Mouse (Mus musculus) forebrain, embryonic 14.5 days (tissue): Measurements from ENCODE around the gene Vmn2r42. TPM values are rescaled to one million over a fixed set of nuclear protein-coding genes. Genes with fewer than 3 reads are reported as not detected.
"Not testable (repeated sequence)": the region's sequence is repeated elsewhere in the genome, so short reads cannot be mapped to it uniquely, and the experiment has no call there.

Experiments
- ATAC-seq: fragments of 200-750 bp; cut with Nextera tagmentation; 2 replicates; pipeline ENCODE4 v1.8.0; 2017; ENCODE audit warnings: mild to moderate bottlenecking, moderate library complexity
- DNase-seq: peaks from one replicate; pipeline ENCODE4 v3.0.0-alpha.2; 2015; ENCODE audit warnings: low spot score
- H3K27ac ChIP-seq: fragments of 300-500 bp; sonication (generic); 2 replicates; pipeline ENCODE4 v1.5.1; 2014; ENCODE audit warnings: low read depth, mild to moderate bottlenecking, control low read depth, low read length, moderate library complexity
- H3K27me3 ChIP-seq: fragments of 300-500 bp; sonication (generic); replicated peaks from 2 replicates; pipeline ENCODE4 v1.6.1; 2014; ENCODE audit warnings: low read length, control low read depth, mixed read lengths; ENCODE audit not compliant: control insufficient read depth, insufficient read depth
- H3K36me3 ChIP-seq: fragments of 300-500 bp; sonication (generic); 2 replicates; pipeline ENCODE4 v1.6.1; 2014; ENCODE audit warnings: low read length, control low read depth; ENCODE audit not compliant: control insufficient read depth, insufficient read depth
- H3K4me1 ChIP-seq: fragments of 300-500 bp; sonication (generic); 2 replicates; pipeline ENCODE4 v1.6.1; 2014; ENCODE audit warnings: antibody characterized with exemption, low read length, control low read depth; ENCODE audit not compliant: control insufficient read depth, insufficient read depth
- H3K4me2 ChIP-seq: fragments of 300-500 bp; sonication (generic); 2 replicates; pipeline ENCODE4 v1.6.1; 2014; ENCODE audit warnings: mild to moderate bottlenecking, control low read depth, low read length
- H3K4me3 ChIP-seq: fragments of 300-500 bp; sonication (generic); 2 replicates; pipeline ENCODE4 v1.5.1; 2014; ENCODE audit warnings: low read depth, low read length, control low read depth
- H3K9ac ChIP-seq: fragments of 300-500 bp; sonication (generic); 2 replicates; pipeline ENCODE4 v1.6.1; 2014; ENCODE audit warnings: mild to moderate bottlenecking, low read length, control low read depth, moderate library complexity
- H3K9me3 ChIP-seq: fragments of 300-500 bp; sonication (generic); replicated peaks from 2 replicates; pipeline ENCODE4 v1.6.1; 2016; ENCODE audit warnings: low read length, control low read depth, mixed read lengths; ENCODE audit not compliant: control insufficient read depth
- WGBS: fragments of 180-500 bp; shearing (Covaris S2); extraction: QIAGEN DNeasy Blood & Tissue Kit; methylation state at CpG from one replicate; pipeline ENCODE4 v1.1.7; 2014; 5-methylcytosine and 5-hydroxymethylcytosine counted together
- polyA plus RNA-seq: library from polyadenylated mRNA; unstranded; fragments of >200 nt; fragmentation: Nextera tagmentation; extraction: Ambion mirVana; gene quantifications from 2 replicates; pipeline ENCODE4 v1.2.1, GENCODE M21; 2014

The Vmn2r42 gene
- not detected in 2 replicates for polyA plus RNA-seq

DNA sequence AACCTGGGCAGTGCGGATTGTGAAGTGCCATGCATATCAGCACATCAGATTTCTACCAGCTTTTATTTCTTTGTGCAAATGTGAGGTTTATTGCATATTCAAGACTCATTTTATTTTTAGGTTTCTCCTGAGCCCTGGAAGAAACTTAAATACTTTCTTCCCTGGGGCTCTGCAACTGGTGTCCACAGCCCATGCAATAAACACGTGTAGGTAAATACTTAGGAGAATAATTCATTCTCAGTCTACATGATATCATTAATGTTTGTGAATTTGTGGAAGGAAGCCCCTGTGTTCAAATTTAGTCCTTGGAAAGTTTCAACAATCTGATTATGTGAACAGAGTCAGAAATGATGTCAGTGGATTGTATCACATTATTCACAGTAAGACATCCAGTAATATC is at the start of gene Vmn2r42:
TSS of gene Vmn2r42 (minus strand) at position 101 of the 400 bp plus-strand sequence.
- not testable (repeated sequence) for H3K4me3 ChIP-seq, H3K9ac ChIP-seq, ATAC-seq, DNase-seq, H3K9me3 ChIP-seq, H3K27me3 ChIP-seq, H3K4me1 ChIP-seq, H3K27ac ChIP-seq, H3K4me2 ChIP-seq, H3K36me3 ChIP-seq
- WGBS: no CpG with 5 or more reads among the region's 2 CpGs

DNA sequence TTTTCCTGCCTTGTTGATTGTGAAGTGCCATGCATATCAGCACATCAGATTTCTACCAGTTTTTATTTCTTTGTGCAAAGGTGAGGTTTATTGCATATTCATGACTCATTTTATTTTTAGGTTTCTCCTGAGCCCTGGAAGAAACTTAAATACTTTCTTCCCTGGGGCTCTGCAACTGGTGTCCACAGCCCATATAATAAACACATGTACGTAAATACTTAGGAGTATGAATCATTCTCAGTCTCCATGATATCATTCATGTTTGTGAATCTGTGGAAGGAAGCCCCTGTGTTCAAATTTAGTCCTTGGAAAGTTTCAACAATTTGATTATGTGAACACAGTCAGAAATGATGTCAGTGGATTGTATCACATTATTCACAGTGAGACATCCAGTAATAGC is 38.6 kb downstream of the Vmn2r42 start, which contains the start of gene Vmn2r41:
TSS of gene Vmn2r41 (minus strand) at position 101 of the 400 bp plus-strand sequence.
- no CpG with 5 or more reads among the region's 1 CpGs for WGBS
- not testable (repeated sequence) for H3K27me3 ChIP-seq, DNase-seq, H3K4me2 ChIP-seq, H3K27ac ChIP-seq, H3K4me1 ChIP-seq, H3K9me3 ChIP-seq, H3K36me3 ChIP-seq, H3K9ac ChIP-seq, H3K4me3 ChIP-seq, ATAC-seq

Other genes with a start within 250 kb of the Vmn2r42 start
- gene Vmn2r41, start 38.7 kb downstream of the Vmn2r42 start, polyA plus RNA-seq: not detected in 2 replicates
- not detected in 2 replicates for gene Vmn2r43, start 60.3 kb upstream of the Vmn2r42 start, polyA plus RNA-seq
- not detected in 2 replicates for gene Vmn2r44, start 183.0 kb upstream of the Vmn2r42 start, polyA plus RNA-seq